Mouse (Mus musculus) right cerebral cortex, adult 18-20 months (tissue): ENCODE data around the gene Plekhj1.
"Not testable (repeated sequence)": the region's sequence is repeated elsewhere in the genome, so short reads cannot be mapped to it uniquely, and the experiment has no call there.

Experiments
- DNase-seq: peaks from one replicate; pipeline ENCODE4 v3.0.0; 2022; ENCODE audit warnings: mixed read lengths

Gene Plekhj1

GRCm38 (mm10) chr10:80798150-80799006, at the start of gene Plekhj1, which contains the start of gene Sf3a2:
Gene Plekhj1, minus strand, starts transcription at chr10:80798626.
Gene Sf3a2, plus strand, starts transcription at chr10:80798198.
- peak; percentile 97 for DNase-seq

- DNase-seq, result peak; percentile 79
Observed at GRCm38 (mm10) chr10:80845732-80846131, 47.3 kb upstream of the Plekhj1 start.

GRCm38 (mm10) chr10:80845055-80845693, 46.7 kb upstream of the Plekhj1 start:
- DNase-seq, result no peak

- peak; percentile 69 for DNase-seq
Observed at GRCm38 (mm10) chr10:80843931-80844547, 45.6 kb upstream of the Plekhj1 start, which contains the start of gene Lingo3. Gene Lingo3, minus strand, starts transcription at chr10:80844039.

- no peak for DNase-seq
Observed at GRCm38 (mm10) chr10:80843087-80843930, 44.9 kb upstream of the Plekhj1 start.

- DNase-seq, result peak; percentile 79
Observed at GRCm38 (mm10) chr10:80842334-80842733, 43.9 kb upstream of the Plekhj1 start.

- DNase-seq, result no peak
Observed at GRCm38 (mm10) chr10:80841685-80842084, 43.3 kb upstream of the Plekhj1 start.

GRCm38 (mm10) chr10:80839848-80840247, 41.4 kb upstream of the Plekhj1 start:
- no peak for DNase-seq

GRCm38 (mm10) chr10:80838346-80838912, 40.0 kb upstream of the Plekhj1 start:
- DNase-seq, result no peak

- DNase-seq, result no peak
Observed at GRCm38 (mm10) chr10:80837827-80838226, 39.4 kb upstream of the Plekhj1 start.

GRCm38 (mm10) chr10:80836949-80837379, 38.5 kb upstream of the Plekhj1 start:
- no peak for DNase-seq

- no peak for DNase-seq
Observed at GRCm38 (mm10) chr10:80835617-80836016, 37.2 kb upstream of the Plekhj1 start.

- no peak for DNase-seq
Observed at GRCm38 (mm10) chr10:80832818-80833217, 34.4 kb upstream of the Plekhj1 start.

- no peak for DNase-seq
Observed at GRCm38 (mm10) chr10:80831136-80831535, 32.7 kb upstream of the Plekhj1 start.

- no peak for DNase-seq
Observed at GRCm38 (mm10) chr10:80829359-80830278, 31.2 kb upstream of the Plekhj1 start.

- DNase-seq, result not testable (repeated sequence)
Observed at GRCm38 (mm10) chr10:80828587-80828986, 30.2 kb upstream of the Plekhj1 start.

GRCm38 (mm10) chr10:80827870-80828420, 29.5 kb upstream of the Plekhj1 start:
- no peak for DNase-seq

GRCm38 (mm10) chr10:80827063-80827869, 28.8 kb upstream of the Plekhj1 start:
- no peak for DNase-seq
